Mouse (Mus musculus) 416B (cell line): Measurements from ENCODE around the gene Rcor2.

ENCODE experiments used
- DNase-seq: peaks from one replicate; pipeline ENCODE4 v3.0.0; 2011; ENCODE audit warnings: low read depth

Gene Rcor2

GRCm38 (mm10) chr19:7320181-7320580 lies 53.1 kb downstream of the Rcor2 start:
- no peak for DNase-seq

DNA sequence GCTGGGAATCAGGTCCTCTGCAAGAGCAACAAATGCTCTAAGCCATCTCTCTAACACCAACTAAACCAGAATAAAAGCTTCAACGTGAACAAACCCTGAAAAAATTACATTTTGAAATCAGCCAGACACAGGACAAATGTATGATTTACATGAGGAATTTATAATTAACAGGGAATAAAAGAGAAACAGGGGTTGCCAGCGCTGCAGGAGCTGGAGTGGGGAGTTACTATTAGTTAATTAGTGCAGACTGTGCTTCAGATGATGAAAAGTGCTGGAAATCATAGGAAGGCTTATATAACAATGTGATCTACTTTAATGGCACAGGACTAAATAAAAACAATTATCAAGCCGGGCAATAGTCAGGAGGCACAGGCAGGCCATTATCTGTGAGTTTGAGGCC lies 54.3 kb downstream of the Rcor2 start:
- no peak for DNase-seq
